Mouse (Mus musculus) ZHBTc4 (cell line): ENCODE data around the gene Musk.

Source experiments
- DNase-seq: peaks from one replicate; pipeline ENCODE4 v3.0.0-alpha.2; 2011; ENCODE audit warnings: low read depth, low spot score

Musk gene

GRCm38 (mm10) chr4:58314942-58315508, 29.3 kb downstream of the Musk start:
- DNase-seq, result no peak

- no peak for DNase-seq
These were observed 31.8 kb downstream of the Musk start for GRCm38 (mm10) chr4:58317536-58317935.

- no peak for DNase-seq
These were observed 34.5 kb downstream of the Musk start for GRCm38 (mm10) chr4:58320293-58320692.

GRCm38 (mm10) chr4:58326746-58327145, 41.0 kb downstream of the Musk start:
- DNase-seq, result no peak

GRCm38 (mm10) chr4:58328231-58328630, 42.5 kb downstream of the Musk start:
- DNase-seq, result no peak

GRCm38 (mm10) chr4:58330016-58330415, 44.3 kb downstream of the Musk start:
- DNase-seq, result no peak

GRCm38 (mm10) chr4:58330864-58331638, 45.3 kb downstream of the Musk start:
- no peak for DNase-seq

GRCm38 (mm10) chr4:58332394-58332793, 46.6 kb downstream of the Musk start:
- no peak for DNase-seq

GRCm38 (mm10) chr4:58336227-58336626, 50.5 kb downstream of the Musk start:
- DNase-seq, result no peak

- DNase-seq, result peak; percentile 29
These were observed 53.5 kb downstream of the Musk start for GRCm38 (mm10) chr4:58339226-58339625.

- DNase-seq, result no peak
These were observed 64.4 kb downstream of the Musk start for GRCm38 (mm10) chr4:58350206-58350605.

GRCm38 (mm10) chr4:58351165-58351564, 65.4 kb downstream of the Musk start:
- no peak for DNase-seq

GRCm38 (mm10) chr4:58351590-58351989, 65.8 kb downstream of the Musk start:
- no peak for DNase-seq

GRCm38 (mm10) chr4:58358996-58359395, 73.2 kb downstream of the Musk start:
- DNase-seq, result no peak

- no peak for DNase-seq
These were observed 79.6 kb downstream of the Musk start for GRCm38 (mm10) chr4:58365321-58365720.

GRCm38 (mm10) chr4:58371106-58371505, 85.3 kb downstream of the Musk start:
- peak; percentile 5 for DNase-seq

GRCm38 (mm10) chr4:58373599-58373998, 87.8 kb downstream of the Musk start:
- no peak for DNase-seq

GRCm38 (mm10) chr4:58374141-58374870, 88.5 kb downstream of the Musk start:
- DNase-seq, result no peak

GRCm38 (mm10) chr4:58379186-58379585, 93.4 kb downstream of the Musk start:
- DNase-seq, result no peak

GRCm38 (mm10) chr4:58400861-58401341, 115.1 kb downstream of the Musk start:
- no peak for DNase-seq

- DNase-seq, result no peak
These were observed 116.3 kb downstream of the Musk start for GRCm38 (mm10) chr4:58401973-58402501.
